Mouse (Mus musculus) liver, postnatal 0 days (tissue): ENCODE data around the gene Ccdc33. TPM values are rescaled to one million over a fixed set of nuclear protein-coding genes. Genes with fewer than 3 reads are reported as not detected.

Experiments
- ATAC-seq: fragments of 200-750 bp; cut with Nextera tagmentation; 2 replicates; pipeline ENCODE4 v1.8.0; 2017; ENCODE audit warnings: mild to moderate bottlenecking, moderate library complexity
- DNase-seq: peaks from one replicate; pipeline ENCODE4 v3.0.0-alpha.2; 2016
- H3K27ac ChIP-seq: fragments of 300-500 bp; sonication (generic); 2 replicates; pipeline ENCODE4 v1.5.1; 2014; ENCODE audit warnings: antibody characterized with exemption, moderate library complexity, mild to moderate bottlenecking, low read depth
- H3K27me3 ChIP-seq: fragments of 300-500 bp; sonication (generic); 2 replicates; pipeline ENCODE4 v1.6.1; 2014; ENCODE audit warnings: low read length, control low read depth, mixed read lengths; ENCODE audit not compliant: insufficient read depth
- H3K36me3 ChIP-seq: fragments of 300-500 bp; sonication (generic); replicated peaks from 2 replicates; pipeline ENCODE4 v1.6.1; 2014; ENCODE audit warnings: mild to moderate bottlenecking, control low read depth, low read length, moderate library complexity, mixed read lengths; ENCODE audit not compliant: insufficient read depth
- H3K4me1 ChIP-seq: fragments of 300-500 bp; sonication (generic); 2 replicates; pipeline ENCODE4 v1.6.1; 2014; ENCODE audit warnings: antibody characterized with exemption, mild to moderate bottlenecking, control low read depth; ENCODE audit not compliant: insufficient read depth
- H3K4me2 ChIP-seq: fragments of 300-500 bp; sonication (generic); 2 replicates; pipeline ENCODE4 v1.6.1; 2014; ENCODE audit warnings: low read depth, mild to moderate bottlenecking, low read length, moderate library complexity, mixed read lengths
- H3K4me3 ChIP-seq: fragments of 300-500 bp; sonication (generic); 2 replicates; pipeline ENCODE4 v1.5.1; 2014; ENCODE audit warnings: low read depth, low read length
- H3K9ac ChIP-seq: fragments of 300-500 bp; sonication (generic); replicated peaks from 2 replicates; pipeline ENCODE4 v1.6.1; 2014; ENCODE audit warnings: mild to moderate bottlenecking, moderate library complexity
- H3K9me3 ChIP-seq: fragments of 300-500 bp; sonication (generic); 2 replicates; pipeline ENCODE4 v1.6.1; 2016; ENCODE audit warnings: mild to moderate bottlenecking, control low read depth, low read length, mixed read lengths
- CTCF ChIP-seq: sonication (generic); IDR thresholded peaks from 2 replicates; pipeline ENCODE4 v1.5.1; 2016; ENCODE audit warnings: antibody characterized with exemption, low read depth
- EP300 ChIP-seq: IDR thresholded peaks from 2 replicates; pipeline ENCODE4 v1.6.1; 2016; ENCODE audit warnings: antibody characterized with exemption, low read depth, mild to moderate bottlenecking
- WGBS: fragments of 180-500 bp; shearing (Covaris S2); extraction: QIAGEN DNeasy Blood & Tissue Kit; methylation state at CpG from one replicate; pipeline ENCODE4 v1.1.7; 2014; ENCODE audit not compliant: insufficient replicate concordance; 5-methylcytosine and 5-hydroxymethylcytosine counted together
- polyA plus RNA-seq: library from polyadenylated mRNA; unstranded; fragments of >200 nt; fragmentation: Nextera tagmentation; extraction: Ambion mirVana; gene quantifications from 2 replicates; pipeline ENCODE4 v1.2.1, GENCODE M21; 2015

Gene Ccdc33
- polyA plus RNA-seq, 1 experiment from 2014 or later: not detected

DNA sequence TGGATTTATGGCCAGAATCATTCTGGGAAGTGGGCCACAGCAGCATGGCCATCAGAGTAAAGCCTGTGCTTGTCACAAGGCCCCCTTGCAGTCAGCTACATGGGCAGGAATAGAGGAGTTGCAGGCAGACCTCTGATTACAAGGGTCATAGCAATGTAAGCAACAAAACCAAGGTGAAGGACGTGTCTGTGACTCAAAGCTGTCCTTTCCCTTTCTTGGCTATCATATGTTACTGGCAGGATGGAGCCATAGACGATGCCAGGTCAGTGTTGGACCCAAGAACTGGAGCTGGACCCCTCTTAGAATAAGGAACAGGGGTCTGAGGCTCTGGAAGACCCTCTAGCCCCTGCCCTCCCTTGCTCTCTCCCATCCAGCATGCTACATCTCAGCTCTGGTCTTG is 30.2 kb upstream of the Ccdc33 start:
- Histone ChIP-seq H3K27me3 (no peaks in the 10 kb centered on the region), H3K36me3 (no peaks in the 10 kb centered on the region), H3K4me3 (no peak overlapping the region), H3K4me2 (no peak overlapping the region), H3K4me1 (no peaks in the 10 kb centered on the region), H3K9me3 (no peaks in the 10 kb centered on the region), H3K27ac (no peak overlapping the region), H3K9ac (no peak overlapping the region)
- TF ChIP-seq CTCF (no peak), EP300 (no peak)
- ATAC-seq (no peak), DNase-seq (no peak)
- WGBS: 36% methylated on average over 2 of the region's 2 CpGs

- ATAC-seq: no peak
- no peak for DNase-seq
- WGBS: 61% methylated on average over 5 of the region's 5 CpGs
- no peak overlapping the region for H3K9ac ChIP-seq
- no peaks in the 10 kb centered on the region for H3K27me3 ChIP-seq
- no peak overlapping the region for H3K4me3 ChIP-seq
- no peak overlapping the region for H3K4me2 ChIP-seq
- H3K36me3 ChIP-seq: no peaks in the 10 kb centered on the region
- TF ChIP-seq CTCF (no peak), EP300 (no peak)
- no peaks in the 10 kb centered on the region for H3K4me1 ChIP-seq
- H3K27ac ChIP-seq: no peak overlapping the region
- no peaks in the 10 kb centered on the region for H3K9me3 ChIP-seq
Observed at GRCm38 (mm10) chr9:58145417-58145816, 26.8 kb upstream of the Ccdc33 start.

DNA sequence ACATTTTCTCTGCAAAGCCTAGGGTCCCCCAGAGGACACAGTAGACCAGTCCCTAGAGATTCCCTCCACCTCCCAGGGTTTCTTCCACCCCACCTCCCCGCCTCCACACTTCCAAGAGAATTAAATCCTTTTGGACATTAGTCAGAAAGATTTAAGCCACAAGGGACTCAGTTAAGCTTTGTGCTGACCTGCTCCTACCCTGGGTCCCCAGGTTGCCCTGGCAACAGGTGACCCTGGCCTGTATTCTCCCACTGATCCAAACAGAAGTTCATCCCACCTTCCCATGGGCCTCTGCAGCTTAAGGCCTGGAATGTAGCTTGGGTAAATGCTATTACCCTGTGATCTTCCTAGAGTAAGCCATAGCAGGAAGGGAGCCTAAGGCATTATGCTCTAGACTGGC is 26.0 kb upstream of the Ccdc33 start:
- Histone ChIP-seq H3K4me1 (no peaks in the 10 kb centered on the region), H3K9me3 (no peaks in the 10 kb centered on the region), H3K4me3 (no peak overlapping the region), H3K27ac (no peak overlapping the region), H3K4me2 (no peak overlapping the region), H3K36me3 (no peaks in the 10 kb centered on the region), H3K27me3 (0 out of 2 replicates have a peak, but pooled peaks cover 4% of the 10 kb centered on the region), H3K9ac (no peak overlapping the region)
- 73% methylated on average over 1 of the region's 1 CpGs for WGBS
- ATAC-seq: no peak
- TF ChIP-seq CTCF (no peak), EP300 (no peak)
- no peak for DNase-seq

- H3K36me3 ChIP-seq: no peaks in the 10 kb centered on the region
- H3K27ac ChIP-seq: no peak overlapping the region
- H3K9me3 ChIP-seq: no peaks in the 10 kb centered on the region
- no peak overlapping the region for H3K4me2 ChIP-seq
- TF ChIP-seq EP300 (no peak), CTCF (no peak)
- H3K27me3 ChIP-seq: 0 out of 2 replicates have a peak, but pooled peaks cover 6% of the 10 kb centered on the region
- H3K4me3 ChIP-seq: no peak overlapping the region
- H3K4me1 ChIP-seq: no peaks in the 10 kb centered on the region
- ATAC-seq: no peak
- DNase-seq: no peak
- 51% methylated on average over 7 of the region's 7 CpGs for WGBS
- no peak overlapping the region for H3K9ac ChIP-seq
Observed at GRCm38 (mm10) chr9:58143419-58143818, 24.8 kb upstream of the Ccdc33 start.

DNA sequence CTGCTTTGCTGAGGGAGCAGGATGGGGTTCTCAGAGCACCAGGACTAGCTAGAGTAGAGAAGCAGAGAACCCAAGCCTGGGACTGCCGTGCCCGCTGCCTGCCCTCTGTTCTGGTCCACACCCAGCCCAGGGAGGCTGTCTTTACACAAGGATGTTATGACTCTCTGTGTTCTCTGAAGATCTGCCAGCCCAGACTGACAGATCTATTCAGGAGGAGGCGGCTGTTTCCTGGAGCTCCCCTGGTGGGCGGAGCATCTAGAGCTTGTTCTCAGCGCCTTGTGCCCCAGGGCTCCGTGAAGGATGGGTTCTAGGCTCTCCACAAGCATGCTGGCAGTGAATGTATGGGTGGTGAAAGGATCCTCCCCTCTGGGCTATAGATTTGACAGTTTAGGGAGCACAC is 21.3 kb upstream of the Ccdc33 start:
- 0 out of 2 replicates have a peak, but pooled peaks cover 8% of the 10 kb centered on the region for H3K27me3 ChIP-seq
- H3K4me1 ChIP-seq: no peaks in the 10 kb centered on the region
- no peaks in the 10 kb centered on the region for H3K36me3 ChIP-seq
- WGBS: 19% methylated on average over 6 of the region's 6 CpGs
- no peak for TF ChIP-seq CTCF
- no peak for TF ChIP-seq EP300
- H3K27ac ChIP-seq: no peak overlapping the region
- H3K9me3 ChIP-seq: no peaks in the 10 kb centered on the region
- ATAC-seq (no peak), DNase-seq (no peak)
- no peak overlapping the region for H3K4me3 ChIP-seq
- no peak overlapping the region for H3K9ac ChIP-seq
- no peak overlapping the region for H3K4me2 ChIP-seq

GRCm38 (mm10) chr9:58135921-58136321 is 17.3 kb upstream of the Ccdc33 start:
- Histone ChIP-seq H3K4me1 (no peaks in the 10 kb centered on the region), H3K27ac (no peak overlapping the region), H3K9ac (no peak overlapping the region), H3K4me3 (no peak overlapping the region), H3K9me3 (no peaks in the 10 kb centered on the region), H3K36me3 (no peaks in the 10 kb centered on the region), H3K27me3 (peaks cover 30% of the 10 kb centered on the region), H3K4me2 (no peak overlapping the region)
- no peak for ATAC-seq
- no peak for DNase-seq
- no peak for TF ChIP-seq EP300
- no peak for TF ChIP-seq CTCF
- 37% methylated on average over 2 of the region's 2 CpGs for WGBS

DNA sequence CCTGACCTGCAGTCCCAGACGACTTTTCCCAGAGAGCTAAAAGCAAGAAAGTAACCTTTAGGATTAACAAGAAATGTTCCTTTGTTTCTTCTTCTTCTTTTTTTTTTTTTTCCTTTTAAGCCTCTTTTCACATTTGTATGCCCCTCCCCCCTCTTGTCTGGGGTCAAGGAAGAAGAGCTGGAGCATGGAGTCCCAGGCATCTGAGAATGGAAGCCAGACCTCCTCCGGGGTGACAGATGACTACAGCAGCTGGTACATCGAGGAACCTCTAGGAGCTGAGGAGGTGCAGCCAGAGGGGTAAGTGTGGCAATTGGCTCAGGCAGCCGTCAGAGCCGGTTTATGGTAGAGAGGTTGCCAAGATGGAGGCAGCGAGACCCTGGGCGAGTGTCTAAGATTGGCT is 16.3 kb upstream of the Ccdc33 start:
- WGBS: 22% methylated on average over 7 of the region's 7 CpGs
- H3K4me1 ChIP-seq: no peaks in the 10 kb centered on the region
- H3K4me3 ChIP-seq: no peak overlapping the region
- DNase-seq (no peak), ATAC-seq (no peak)
- no peak overlapping the region for H3K27ac ChIP-seq
- H3K9me3 ChIP-seq: no peaks in the 10 kb centered on the region
- no peak overlapping the region for H3K9ac ChIP-seq
- no peak overlapping the region for H3K4me2 ChIP-seq
- no peaks in the 10 kb centered on the region for H3K36me3 ChIP-seq
- no peak for TF ChIP-seq CTCF
- no peak for TF ChIP-seq EP300
- H3K27me3 ChIP-seq: peaks cover 36% of the 10 kb centered on the region
